Mouse (Mus musculus) lung, embryonic 14.5 days (tissue): ENCODE measurements around the gene Bbs12. TPM values are rescaled to one million over a fixed set of nuclear protein-coding genes. Genes with fewer than 3 reads are reported as not detected.

Experiments used
- ATAC-seq: fragments of 200-750 bp; cut with Nextera tagmentation; 2 replicates; pipeline ENCODE4 v1.8.0; 2017; ENCODE audit warnings: mild to moderate bottlenecking, moderate TSS enrichment, moderate library complexity; ENCODE audit not compliant: insufficient read depth
- DNase-seq: peaks from one replicate; pipeline ENCODE4 v3.0.0-alpha.2; 2015
- H3K27ac ChIP-seq: fragments of 300-500 bp; sonication (generic); 2 replicates; pipeline ENCODE4 v1.5.1; 2014; ENCODE audit warnings: low read depth, mild to moderate bottlenecking, moderate library complexity
- H3K27me3 ChIP-seq: fragments of 300-500 bp; sonication (generic); 2 replicates; pipeline ENCODE4 v1.6.1; 2014; ENCODE audit warnings: low read length, control low read depth; ENCODE audit not compliant: insufficient read depth
- H3K36me3 ChIP-seq: fragments of 300-500 bp; sonication (generic); 2 replicates; pipeline ENCODE4 v1.6.1; 2014; ENCODE audit warnings: control low read depth; ENCODE audit not compliant: insufficient read depth
- H3K4me1 ChIP-seq: fragments of 300-500 bp; sonication (generic); 2 replicates; pipeline ENCODE4 v1.6.1; 2014; ENCODE audit warnings: antibody characterized with exemption, control low read depth; ENCODE audit not compliant: insufficient read depth
- H3K4me2 ChIP-seq: fragments of 300-500 bp; sonication (generic); 2 replicates; pipeline ENCODE4 v1.6.1; 2014; ENCODE audit warnings: mild to moderate bottlenecking
- H3K4me3 ChIP-seq: fragments of 300-500 bp; sonication (generic); 2 replicates; pipeline ENCODE4 v1.5.1; 2014; ENCODE audit warnings: low read depth, low read length
- H3K9ac ChIP-seq: fragments of 300-500 bp; sonication (generic); 2 replicates; pipeline ENCODE4 v1.6.1; 2014
- H3K9me3 ChIP-seq: fragments of 300-500 bp; sonication (generic); 2 replicates; pipeline ENCODE4 v1.6.1; 2016; ENCODE audit warnings: low read depth, low read length, control low read depth
- CTCF ChIP-seq: IDR thresholded peaks from 2 replicates; pipeline ENCODE4 v1.5.1; 2016; ENCODE audit warnings: antibody characterized with exemption, low read depth
- WGBS: fragments of 180-500 bp; shearing (Covaris S2); extraction: QIAGEN DNeasy Blood & Tissue Kit; methylation state at CpG from one replicate; pipeline ENCODE4 v1.1.7; 2014; 5-methylcytosine and 5-hydroxymethylcytosine counted together
- polyA plus RNA-seq: library from polyadenylated mRNA; unstranded; fragments of >200 nt; fragmentation: Nextera tagmentation; extraction: Ambion mirVana; gene quantifications from 2 replicates; pipeline ENCODE4 v1.2.1, GENCODE M21; 2014

Bbs12 gene
- 8.6 and 10.8 TPM in 2 replicates for polyA plus RNA-seq

GRCm38 (mm10) chr3:37312370-37312941 is at the start of gene Bbs12, which contains the start of gene Cetn4:
TSS of gene Bbs12 (plus strand) at chr3:37312554.
TSS of gene Cetn4 (minus strand) at chr3:37312708.
- no peak for TF ChIP-seq CTCF
- under 1% methylated on average over 53 of the region's 54 CpGs for WGBS
- no peaks in the 10 kb centered on the region for H3K27me3 ChIP-seq
- H3K9ac ChIP-seq, result peak within 1 kb of the TSS; percentile 88
- H3K36me3 ChIP-seq, result no peaks in the 10 kb centered on the region
- H3K4me3 ChIP-seq, result peak within 1 kb of the TSS; percentile 76
- H3K4me1 ChIP-seq, result no peaks in the 10 kb centered on the region
- H3K9me3 ChIP-seq, result no peaks in the 10 kb centered on the region
- peak within 1 kb of the TSS; percentile 79 for H3K4me2 ChIP-seq
- ATAC-seq, result peak; percentile 100
- H3K27ac ChIP-seq, result peak within 1 kb of the TSS; percentile 86
- DNase-seq, result peak; percentile 99

DNA sequence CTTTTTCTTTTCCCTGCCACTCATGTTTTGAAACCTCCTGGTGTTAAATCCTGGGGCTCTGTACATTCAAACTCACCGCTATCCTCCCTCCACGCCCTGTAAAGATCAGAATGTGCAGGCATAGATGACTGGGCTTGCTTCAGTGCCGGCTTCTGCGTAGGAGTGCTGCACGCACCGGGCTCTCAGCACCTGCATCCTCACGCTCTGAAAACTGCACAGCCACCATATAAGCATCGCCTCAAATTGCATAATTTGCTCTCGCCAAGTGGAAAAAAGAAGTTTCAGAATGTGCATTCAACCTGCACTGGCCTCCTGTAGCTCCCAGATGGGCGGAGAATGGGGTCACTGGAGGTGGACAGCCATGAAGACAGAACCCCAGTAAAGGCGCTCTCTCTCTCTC is 44.0 kb upstream of the Bbs12 start:
- H3K9me3 ChIP-seq, result no peaks in the 10 kb centered on the region
- 82% methylated on average over 11 of the region's 11 CpGs for WGBS
- H3K36me3 ChIP-seq, result no peaks in the 10 kb centered on the region
- no peak overlapping the region for H3K27ac ChIP-seq
- H3K9ac ChIP-seq, result no peak overlapping the region
- DNase-seq (no peak), ATAC-seq (no peak)
- H3K4me2 ChIP-seq, result no peak overlapping the region
- H3K4me1 ChIP-seq, result no peaks in the 10 kb centered on the region
- no peaks in the 10 kb centered on the region for H3K27me3 ChIP-seq
- no peak for TF ChIP-seq CTCF
- no peak overlapping the region for H3K4me3 ChIP-seq

DNA sequence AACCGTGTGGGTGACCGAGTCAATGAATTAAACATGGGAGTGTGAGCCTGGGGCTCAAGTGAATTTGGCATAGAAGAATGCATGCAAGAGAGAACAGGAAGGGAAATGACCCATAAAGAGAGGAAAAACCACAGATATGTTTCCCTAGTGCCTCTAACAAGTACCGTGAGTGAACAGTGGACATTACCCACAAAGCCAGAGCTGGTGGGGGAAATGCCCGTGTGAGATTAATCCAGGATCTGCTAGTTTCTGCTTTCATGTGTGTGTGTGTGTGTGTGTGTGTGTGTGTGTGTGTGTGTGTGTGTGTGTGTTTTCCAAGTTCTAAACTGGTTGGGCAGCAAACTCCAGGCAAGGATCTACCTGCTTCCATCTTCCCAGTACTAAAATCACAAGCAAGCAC is 42.4 kb upstream of the Bbs12 start:
- Histone ChIP-seq H3K4me1 (no peaks in the 10 kb centered on the region), H3K4me2 (no peak overlapping the region), H3K36me3 (no peaks in the 10 kb centered on the region), H3K4me3 (no peak overlapping the region), H3K27me3 (no peaks in the 10 kb centered on the region), H3K27ac (no peak overlapping the region), H3K9ac (no peak overlapping the region), H3K9me3 (no peaks in the 10 kb centered on the region)
- ATAC-seq, result no peak
- 83% methylated on average over 4 of the region's 4 CpGs for WGBS
- TF ChIP-seq CTCF, result no peak
- DNase-seq, result no peak

DNA sequence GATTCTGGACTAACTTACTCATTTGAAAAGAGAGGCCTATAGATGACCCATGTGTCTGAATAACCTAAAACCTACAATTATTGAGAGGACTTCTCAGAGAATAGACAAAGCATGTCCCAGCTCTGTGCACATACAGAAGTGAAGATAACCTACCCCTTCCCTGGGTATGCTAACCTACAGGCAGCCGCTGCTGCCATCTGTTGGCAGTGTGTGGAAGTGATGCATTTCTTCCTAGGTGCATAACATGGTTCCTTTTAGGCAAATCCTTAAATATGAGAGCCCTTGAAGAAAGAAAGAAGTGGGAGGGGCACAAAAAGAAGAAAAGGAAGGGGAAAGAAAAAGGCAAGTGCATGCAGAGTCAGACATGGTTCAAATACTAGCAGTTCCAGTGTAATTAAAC is 41.1 kb upstream of the Bbs12 start:
- Histone ChIP-seq H3K27ac (no peak overlapping the region), H3K27me3 (no peaks in the 10 kb centered on the region), H3K9ac (no peak overlapping the region), H3K4me1 (no peaks in the 10 kb centered on the region), H3K4me3 (no peak overlapping the region), H3K36me3 (no peaks in the 10 kb centered on the region), H3K9me3 (no peaks in the 10 kb centered on the region), H3K4me2 (no peak overlapping the region)
- DNase-seq (peak; percentile 81), ATAC-seq (no peak)
- WGBS, result 3% methylated on average over 1 of the region's 1 CpGs
- peak; percentile 80 for TF ChIP-seq CTCF

DNA sequence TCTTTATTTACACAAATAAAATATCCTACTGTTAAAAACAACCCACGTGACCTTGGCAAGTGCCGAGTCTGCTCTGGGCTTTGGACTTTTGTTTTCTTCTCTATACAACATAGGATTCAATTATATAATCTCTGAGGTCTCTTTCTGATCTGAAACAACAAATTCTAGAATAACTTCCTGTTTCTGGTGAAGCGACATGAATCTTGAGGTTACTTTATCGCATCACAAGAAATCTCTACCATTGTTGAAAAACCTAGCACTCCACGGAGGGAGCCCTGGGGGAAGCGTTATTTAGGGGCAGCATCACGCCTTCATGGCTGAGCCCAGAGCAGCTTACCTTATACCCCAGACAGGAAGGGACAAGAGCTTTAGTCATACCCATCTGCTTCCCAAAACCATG is 39.3 kb upstream of the Bbs12 start:
- ATAC-seq, result no peak
- H3K27ac ChIP-seq, result no peak overlapping the region
- WGBS, result 77% methylated on average over 7 of the region's 7 CpGs

DNA sequence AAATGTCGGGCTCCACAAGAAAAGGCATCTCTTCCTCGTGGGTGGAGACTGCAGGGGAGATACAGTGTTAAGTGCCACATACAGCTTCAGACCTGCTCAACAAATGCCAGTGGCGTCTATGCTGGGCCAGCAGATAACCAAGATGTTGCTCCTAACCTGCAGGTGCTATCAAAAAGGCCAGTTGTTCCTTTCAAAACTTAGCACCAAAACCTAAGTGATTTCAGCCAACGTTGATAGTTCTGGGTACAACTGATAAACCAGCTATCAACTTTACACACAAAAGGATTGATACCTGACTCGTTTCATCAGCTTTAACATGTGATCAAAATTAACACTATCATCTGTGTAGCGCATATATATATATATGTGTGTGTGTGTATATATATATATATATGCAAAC is 37.7 kb upstream of the Bbs12 start:
- no peaks in the 10 kb centered on the region for H3K36me3 ChIP-seq
- no peak for ATAC-seq
- no peak overlapping the region for H3K4me2 ChIP-seq
- H3K9ac ChIP-seq, result no peak overlapping the region
- WGBS, result 64% methylated on average over 6 of the region's 6 CpGs
- no peaks in the 10 kb centered on the region for H3K27me3 ChIP-seq
- no peak overlapping the region for H3K4me3 ChIP-seq
- DNase-seq, result no peak
- no peak for TF ChIP-seq CTCF
- H3K9me3 ChIP-seq, result no peaks in the 10 kb centered on the region
- H3K4me1 ChIP-seq, result no peaks in the 10 kb centered on the region
- no peak overlapping the region for H3K27ac ChIP-seq

More for the DNA sequence above, 39.3 kb upstream of the Bbs12 start:
- no peak for DNase-seq
- Histone ChIP-seq H3K4me1 (no peaks in the 10 kb centered on the region), H3K27me3 (no peaks in the 10 kb centered on the region), H3K4me3 (no peak overlapping the region), H3K36me3 (no peaks in the 10 kb centered on the region), H3K9me3 (no peaks in the 10 kb centered on the region), H3K9ac (no peak overlapping the region), H3K4me2 (no peak overlapping the region)
- no peak for TF ChIP-seq CTCF

DNA sequence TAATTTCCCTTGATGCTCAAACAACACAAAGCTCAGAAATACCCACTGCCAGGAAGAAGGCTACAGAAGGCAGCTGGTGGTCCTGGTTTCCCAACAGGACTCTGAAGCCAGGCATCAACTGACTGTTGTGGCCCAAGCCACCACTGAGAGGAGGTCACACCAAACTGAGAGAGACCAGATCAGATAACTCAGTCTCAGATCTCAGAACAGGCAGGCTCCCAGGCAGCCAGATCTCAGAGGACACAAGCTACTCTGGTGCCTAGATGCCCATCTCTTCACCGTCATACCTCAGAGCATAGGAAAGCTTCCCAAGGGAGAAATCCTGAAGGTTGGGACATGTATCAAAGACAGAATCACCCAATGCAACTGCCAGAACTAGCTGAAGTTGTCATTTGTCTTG is 32.1 kb upstream of the Bbs12 start:
- TF ChIP-seq CTCF, result no peak
- no peaks in the 10 kb centered on the region for H3K4me1 ChIP-seq

More for the DNA sequence above, 32.1 kb upstream of the Bbs12 start:
- no peaks in the 10 kb centered on the region for H3K27me3 ChIP-seq
- no peaks in the 10 kb centered on the region for H3K9me3 ChIP-seq
- H3K4me2 ChIP-seq, result no peak overlapping the region
- 87% methylated on average over 1 of the region's 1 CpGs for WGBS
- ATAC-seq, result no peak
- no peak overlapping the region for H3K9ac ChIP-seq
- H3K27ac ChIP-seq, result no peak overlapping the region
- H3K4me3 ChIP-seq, result no peak overlapping the region
- no peak for DNase-seq
- H3K36me3 ChIP-seq, result no peaks in the 10 kb centered on the region
